Mouse (Mus musculus): ENCODE results near the gene Rgs8. TPM values are rescaled to one million over a fixed set of nuclear protein-coding genes. Genes with fewer than 3 reads are reported as not detected.

Gene Rgs8
- polyA plus RNA-seq, 1 experiment from 2014 or later: 0.15 TPM

- Histone ChIP-seq H3K4me3 (ENCODE audit: low read length) (peak overlapping the region; percentile 46), H3K4me1 (replicated peaks; ENCODE audit: control insufficient read depth, insufficient read depth, low read length) (peaks cover 3% of the 10 kb centered on the region), H3K27me3 (ENCODE audit: control insufficient read depth, insufficient read depth, low read depth, low read length) (peaks cover 37% of the 10 kb centered on the region), H3K9me3 (ENCODE audit: control insufficient read depth, low read length) (no peaks in the 10 kb centered on the region), H3K27ac (ENCODE audit: low read length) (no peak overlapping the region), H3K9ac (ENCODE audit: low read length) (no peak overlapping the region), H3K4me2 (ENCODE audit: low read depth, low read length) (peak overlapping the region; percentile 73; the same call in 1 of the 2 replicates), H3K36me3 (ENCODE audit: control insufficient read depth, insufficient read depth, low read length) (no peaks in the 10 kb centered on the region)
- no peak for ATAC-seq (ENCODE audit: low read depth)
- WGBS: 46% methylated on average over 12 of the region's 12 CpGs
Observed at GRCm38 (mm10) chr1:153740775-153741400, 88.1 kb downstream of the Rgs8 start.

GRCm38 (mm10) chr1:153741551-153742316, 88.9 kb downstream of the Rgs8 start:
- Histone ChIP-seq H3K4me3 (ENCODE audit: low read length) (no peak overlapping the region), H3K36me3 (ENCODE audit: control insufficient read depth, insufficient read depth, low read length) (no peaks in the 10 kb centered on the region), H3K4me2 (ENCODE audit: low read depth, low read length) (no peak overlapping the region), H3K9ac (ENCODE audit: low read length) (no peak overlapping the region; the same call in 1 of the 2 replicates), H3K27ac (ENCODE audit: low read length) (no peak overlapping the region), H3K9me3 (ENCODE audit: control insufficient read depth, low read length) (no peaks in the 10 kb centered on the region), H3K4me1 (replicated peaks; ENCODE audit: control insufficient read depth, insufficient read depth, low read length) (peaks cover 3% of the 10 kb centered on the region), H3K27me3 (ENCODE audit: control insufficient read depth, insufficient read depth, low read depth, low read length) (peaks cover 37% of the 10 kb centered on the region)
- no peak for ATAC-seq (ENCODE audit: low read depth)
- WGBS: 72% methylated on average over 18 of the region's 18 CpGs

GRCm38 (mm10) chr1:153742374-153743155, 89.7 kb downstream of the Rgs8 start:
- Histone ChIP-seq H3K9me3 (ENCODE audit: control insufficient read depth, low read length) (no peaks in the 10 kb centered on the region), H3K27me3 (ENCODE audit: control insufficient read depth, insufficient read depth, low read depth, low read length) (peaks cover 33% of the 10 kb centered on the region), H3K9ac (ENCODE audit: low read length) (no peak overlapping the region), H3K27ac (ENCODE audit: low read length) (no peak overlapping the region), H3K36me3 (ENCODE audit: control insufficient read depth, insufficient read depth, low read length) (no peaks in the 10 kb centered on the region), H3K4me3 (ENCODE audit: low read length) (no peak overlapping the region), H3K4me2 (ENCODE audit: low read depth, low read length) (no peak overlapping the region), H3K4me1 (replicated peaks; ENCODE audit: control insufficient read depth, insufficient read depth, low read length) (peaks cover 3% of the 10 kb centered on the region)
- 43% methylated on average over 11 of the region's 11 CpGs for WGBS
- 0 out of 2 replicates have a peak, but pooled peaks have one; percentile 8 for ATAC-seq (ENCODE audit: low read depth)

DNA sequence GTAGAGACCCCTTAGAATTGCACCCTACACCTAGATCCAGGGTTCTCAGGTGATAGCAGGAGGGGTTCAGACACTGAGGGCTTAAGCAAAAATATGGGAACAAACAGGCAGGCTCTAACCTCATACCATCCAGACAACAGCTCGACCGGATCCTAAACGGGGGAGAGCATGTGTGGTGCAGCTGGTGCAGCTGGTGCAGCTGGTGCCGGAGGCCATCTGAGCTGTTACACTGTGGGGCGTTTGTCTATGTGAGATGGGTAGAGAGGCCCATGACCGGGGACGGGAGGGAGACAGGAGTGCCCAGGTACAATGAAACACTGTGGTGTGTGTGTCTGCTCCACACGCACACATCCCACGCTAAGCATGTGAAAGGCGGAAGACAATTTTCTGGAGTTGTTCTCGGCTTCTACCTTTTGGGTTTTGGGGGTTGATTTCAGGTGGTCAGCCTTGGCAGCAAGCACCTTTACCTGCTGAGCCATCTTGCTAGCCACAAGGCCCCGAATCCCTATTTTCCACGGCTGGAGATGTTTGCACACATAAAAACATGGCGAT, 93.4 kb downstream of the Rgs8 start:
- H3K4me1 ChIP-seq (replicated peaks; ENCODE audit: control insufficient read depth, insufficient read depth, low read length): peaks cover 17% of the 10 kb centered on the region
- no peak for ATAC-seq (ENCODE audit: low read depth)
- H3K9me3 ChIP-seq (ENCODE audit: control insufficient read depth, low read length): no peaks in the 10 kb centered on the region
- H3K36me3 ChIP-seq (ENCODE audit: control insufficient read depth, insufficient read depth, low read length): no peaks in the 10 kb centered on the region
- no peak overlapping the region for H3K27ac ChIP-seq (ENCODE audit: low read length)
- H3K9ac ChIP-seq (ENCODE audit: low read length): no peak overlapping the region
- WGBS: 78% methylated on average over 14 of the region's 14 CpGs
- H3K27me3 ChIP-seq (ENCODE audit: control insufficient read depth, insufficient read depth, low read depth, low read length): peaks cover 4% of the 10 kb centered on the region
- H3K4me2 ChIP-seq (ENCODE audit: low read depth, low read length): no peak overlapping the region
- H3K4me3 ChIP-seq (ENCODE audit: low read length): no peak overlapping the region

GRCm38 (mm10) chr1:153746728-153747127, 93.9 kb downstream of the Rgs8 start:
- H3K9me3 ChIP-seq (ENCODE audit: control insufficient read depth, low read length): no peaks in the 10 kb centered on the region
- H3K4me1 ChIP-seq (replicated peaks; ENCODE audit: control insufficient read depth, insufficient read depth, low read length): peaks cover 20% of the 10 kb centered on the region
- H3K27me3 ChIP-seq (ENCODE audit: control insufficient read depth, insufficient read depth, low read depth, low read length): peaks cover under 1% of the 10 kb centered on the region; the same call in 1 of the 2 replicates
- no peak for ATAC-seq (ENCODE audit: low read depth)
- H3K4me3 ChIP-seq (ENCODE audit: low read length): no peak overlapping the region
- H3K36me3 ChIP-seq (ENCODE audit: control insufficient read depth, insufficient read depth, low read length): no peaks in the 10 kb centered on the region
- WGBS: 4% methylated on average over 12 of the region's 12 CpGs
- no peak overlapping the region for H3K9ac ChIP-seq (ENCODE audit: low read length)
- no peak overlapping the region for H3K27ac ChIP-seq (ENCODE audit: low read length)
- H3K4me2 ChIP-seq (ENCODE audit: low read depth, low read length): no peak overlapping the region

DNA sequence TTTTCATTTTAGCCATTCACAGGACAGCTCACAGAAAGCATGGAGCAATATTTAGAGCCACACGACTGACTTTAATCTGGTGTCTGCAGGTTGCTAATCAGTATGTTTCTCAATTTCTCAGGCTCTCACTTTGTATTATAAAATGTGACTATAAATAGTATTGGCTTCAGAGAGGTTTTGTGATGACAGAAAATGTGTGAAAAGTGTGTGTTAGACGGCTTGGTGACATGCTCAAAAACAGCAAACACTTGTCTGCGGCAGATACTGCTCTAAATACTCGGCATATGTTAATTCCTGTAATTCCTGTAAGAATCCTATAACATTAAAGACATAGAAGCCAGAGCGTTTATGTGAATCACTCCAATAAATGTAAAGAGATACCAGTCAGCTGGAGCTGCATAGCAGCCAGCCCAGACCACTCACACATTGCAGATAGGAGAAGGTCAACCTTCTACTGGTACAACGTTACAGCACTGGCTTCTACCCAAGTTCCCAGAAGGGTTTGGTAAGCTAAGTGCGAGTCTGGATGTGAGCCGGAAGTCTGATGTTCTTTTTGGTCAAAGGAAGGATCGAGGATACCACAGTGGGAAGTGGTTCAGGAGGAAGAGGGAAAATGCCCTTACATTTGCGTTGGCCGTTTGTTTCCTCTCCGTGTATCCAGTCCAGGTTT, 95.2 kb downstream of the Rgs8 start:
- no peak overlapping the region for H3K9ac ChIP-seq (ENCODE audit: low read length)
- no peaks in the 10 kb centered on the region for H3K27me3 ChIP-seq (ENCODE audit: control insufficient read depth, insufficient read depth, low read depth, low read length)
- peak overlapping the region; percentile 59 for H3K4me2 ChIP-seq (ENCODE audit: low read depth, low read length)
- no peak for ATAC-seq (ENCODE audit: low read depth)
- H3K36me3 ChIP-seq (ENCODE audit: control insufficient read depth, insufficient read depth, low read length): no peaks in the 10 kb centered on the region
- H3K4me1 ChIP-seq (replicated peaks; ENCODE audit: control insufficient read depth, insufficient read depth, low read length): peaks cover 25% of the 10 kb centered on the region
- H3K4me3 ChIP-seq (ENCODE audit: low read length): no peak overlapping the region
- 37% methylated on average over 12 of the region's 12 CpGs for WGBS
- peak overlapping the region; percentile 75 for H3K27ac ChIP-seq (ENCODE audit: low read length)
- no peaks in the 10 kb centered on the region for H3K9me3 ChIP-seq (ENCODE audit: control insufficient read depth, low read length)

GRCm38 (mm10) chr1:153748549-153748948, 95.7 kb downstream of the Rgs8 start:
- no peaks in the 10 kb centered on the region for H3K27me3 ChIP-seq (ENCODE audit: control insufficient read depth, insufficient read depth, low read depth, low read length)
- H3K9me3 ChIP-seq (ENCODE audit: control insufficient read depth, low read length): no peaks in the 10 kb centered on the region
- H3K36me3 ChIP-seq (ENCODE audit: control insufficient read depth, insufficient read depth, low read length): no peaks in the 10 kb centered on the region
- no peak overlapping the region for H3K9ac ChIP-seq (ENCODE audit: low read length)
- no peak overlapping the region for H3K4me3 ChIP-seq (ENCODE audit: low read length)
- peak overlapping the region; percentile 75 for H3K27ac ChIP-seq (ENCODE audit: low read length)
- H3K4me2 ChIP-seq (ENCODE audit: low read depth, low read length): peak overlapping the region; percentile 59
- peaks cover 25% of the 10 kb centered on the region for H3K4me1 ChIP-seq (replicated peaks; ENCODE audit: control insufficient read depth, insufficient read depth, low read length)
- WGBS: 7% methylated on average over 1 of the region's 1 CpGs
- ATAC-seq (ENCODE audit: low read depth): peak; percentile 26; the same call in 1 of the 2 replicates

GRCm38 (mm10) chr1:153749211-153749801, 96.5 kb downstream of the Rgs8 start, which contains the start of gene Rnasel:
Rnasel (plus strand) TSS chr1:153749426.
- H3K4me3 ChIP-seq (ENCODE audit: low read length): peak within 1 kb of the TSS; percentile 48
- no peaks in the 10 kb centered on the region for H3K36me3 ChIP-seq (ENCODE audit: control insufficient read depth, insufficient read depth, low read length)
- H3K4me2 ChIP-seq (ENCODE audit: low read depth, low read length): peak within 1 kb of the TSS; percentile 59
- peak; percentile 59 for ATAC-seq (ENCODE audit: low read depth)
- H3K27me3 ChIP-seq (ENCODE audit: control insufficient read depth, insufficient read depth, low read depth, low read length): no peaks in the 10 kb centered on the region
- H3K9me3 ChIP-seq (ENCODE audit: control insufficient read depth, low read length): no peaks in the 10 kb centered on the region
- peak within 1 kb of the TSS; percentile 58 for H3K9ac ChIP-seq (ENCODE audit: low read length)
- peak within 1 kb of the TSS; percentile 75 for H3K27ac ChIP-seq (ENCODE audit: low read length)
- peaks cover 25% of the 10 kb centered on the region for H3K4me1 ChIP-seq (replicated peaks; ENCODE audit: control insufficient read depth, insufficient read depth, low read length)
- WGBS: 2% methylated on average over 18 of the region's 18 CpGs

Measured in lung, embryonic 16.5 days (tissue).